Mouse (Mus musculus) left cerebral cortex, postnatal 10 days (tissue): ENCODE measurements around the gene Pknox2. TPM values are rescaled to one million over a fixed set of nuclear protein-coding genes. Genes with fewer than 3 reads are reported as not detected.

Experiments
- DNase-seq, 2 experiments: peaks; one replicate each; pipeline ENCODE4 v3.0.0; 2021 to 2022; ENCODE audit warnings: low spot score in 2 of 2, mixed read lengths in 1 of 2; ENCODE audit errors: extremely low spot score in 1 of 2
- intact Hi-C: fragments of 180-260 bp; cut with DNase I; formaldehyde crosslinking; loops from one replicate; pipeline ENCODE4 v1.15.1; 2025
- total RNA-seq, 2 experiments: library from RNA; stranded (reverse); gene quantifications; 2 replicates each; pipeline ENCODE4 v1.2.3; 2021

Gene Pknox2
- total RNA-seq, 2 experiments from 2014 or later, result 72.9 to 75.7 TPM

DNA sequence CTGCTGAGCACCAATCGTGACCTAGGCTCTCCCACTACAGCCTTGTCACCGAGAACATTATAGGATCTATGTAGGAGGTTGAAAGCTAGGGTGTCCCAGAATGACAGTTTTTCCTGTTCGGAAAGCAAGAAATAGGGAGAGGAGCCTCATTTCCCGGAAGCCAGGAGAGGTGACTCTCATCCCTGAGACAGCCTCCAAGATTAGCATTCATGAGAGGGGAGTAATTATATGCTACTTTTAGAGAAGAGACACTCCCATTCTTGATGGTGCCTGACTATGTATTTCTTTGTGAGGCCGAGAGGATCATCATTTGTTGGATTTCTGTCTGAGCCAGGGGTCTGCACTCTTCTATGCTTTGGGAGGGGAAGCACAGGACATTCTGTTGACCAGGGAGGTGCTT is 265.6 kb downstream of the Pknox2 start:
- intact Hi-C loops, result no loop called here
- DNase-seq, result no peak

GRCm38 (mm10) chr9:36876787-36877186 is 270.4 kb downstream of the Pknox2 start:
- intact Hi-C loops, result no loop called here
- no peak for DNase-seq

GRCm38 (mm10) chr9:36876313-36876712 is 270.9 kb downstream of the Pknox2 start:
- intact Hi-C loops, result no loop called here

DNA sequence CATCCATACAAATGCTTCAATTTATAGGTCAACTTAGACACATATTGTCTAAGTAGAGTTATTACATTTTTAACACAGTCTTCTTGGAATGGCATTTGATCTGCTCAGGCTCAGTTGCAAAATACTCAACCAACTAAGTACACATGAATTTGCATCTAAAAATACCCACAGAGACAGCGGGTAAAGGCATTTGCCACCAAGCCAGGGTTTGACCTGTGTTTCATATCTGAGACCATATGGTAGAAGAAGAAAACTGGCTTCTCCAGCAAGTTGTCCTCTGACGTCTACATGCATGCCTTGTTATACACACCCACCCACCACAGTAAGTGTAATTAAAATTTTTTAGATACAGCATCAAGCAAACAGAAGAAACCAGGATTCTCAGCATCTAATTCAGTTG is 273.4 kb downstream of the Pknox2 start:
- intact Hi-C loops, result no loop called here
- DNase-seq, result no peak

More at GRCm38 (mm10) chr9:36876313-36876712, 270.9 kb downstream of the Pknox2 start:
- DNase-seq, result no peak

DNA sequence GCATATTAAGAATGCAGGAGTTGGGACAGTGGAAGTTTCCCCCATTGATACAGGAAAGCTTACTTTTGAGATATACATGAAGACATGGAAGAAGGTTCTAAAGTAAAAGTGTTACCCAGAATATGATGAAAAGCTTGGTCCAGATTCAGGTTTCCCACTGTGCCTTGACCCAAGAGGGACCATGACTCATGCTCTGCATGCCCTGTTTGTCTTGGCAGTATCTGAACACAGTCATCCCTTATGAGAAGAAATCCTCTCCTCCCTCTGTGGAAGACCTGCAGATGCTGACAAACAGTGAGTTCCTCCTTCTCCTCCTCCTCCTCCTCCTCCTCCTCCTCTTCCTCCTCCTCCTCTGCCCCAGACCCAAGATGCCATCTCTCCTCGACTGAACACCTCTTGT is 276.9 kb downstream of the Pknox2 start:
- DNase-seq, result no peak
- intact Hi-C loops, result no loop called here

DNA sequence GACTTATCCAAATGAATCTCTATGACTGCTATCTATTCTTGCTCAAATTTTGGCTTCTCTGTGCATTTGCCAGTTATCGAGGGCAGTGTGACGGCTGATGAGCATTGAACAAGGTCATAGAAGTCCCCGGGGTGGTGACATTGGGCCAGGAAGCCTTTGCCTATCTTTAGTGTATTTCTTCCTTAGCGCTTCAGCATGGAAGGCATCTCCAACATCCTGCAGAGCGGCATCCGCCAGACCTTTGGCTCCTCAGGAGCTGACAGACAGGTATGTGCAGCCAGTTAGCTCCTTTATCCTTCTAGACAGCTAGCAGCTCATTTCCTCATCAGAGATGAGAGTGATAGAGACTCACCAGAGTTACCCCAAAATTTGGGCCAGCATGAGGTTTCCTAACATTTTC is 278.5 kb downstream of the Pknox2 start:
- no peak for DNase-seq
- intact Hi-C loops, result loop anchor here (5.0 kb wide), 1 partner anchor 76 kb away; no protein-coding TSS in a partner anchor

DNA sequence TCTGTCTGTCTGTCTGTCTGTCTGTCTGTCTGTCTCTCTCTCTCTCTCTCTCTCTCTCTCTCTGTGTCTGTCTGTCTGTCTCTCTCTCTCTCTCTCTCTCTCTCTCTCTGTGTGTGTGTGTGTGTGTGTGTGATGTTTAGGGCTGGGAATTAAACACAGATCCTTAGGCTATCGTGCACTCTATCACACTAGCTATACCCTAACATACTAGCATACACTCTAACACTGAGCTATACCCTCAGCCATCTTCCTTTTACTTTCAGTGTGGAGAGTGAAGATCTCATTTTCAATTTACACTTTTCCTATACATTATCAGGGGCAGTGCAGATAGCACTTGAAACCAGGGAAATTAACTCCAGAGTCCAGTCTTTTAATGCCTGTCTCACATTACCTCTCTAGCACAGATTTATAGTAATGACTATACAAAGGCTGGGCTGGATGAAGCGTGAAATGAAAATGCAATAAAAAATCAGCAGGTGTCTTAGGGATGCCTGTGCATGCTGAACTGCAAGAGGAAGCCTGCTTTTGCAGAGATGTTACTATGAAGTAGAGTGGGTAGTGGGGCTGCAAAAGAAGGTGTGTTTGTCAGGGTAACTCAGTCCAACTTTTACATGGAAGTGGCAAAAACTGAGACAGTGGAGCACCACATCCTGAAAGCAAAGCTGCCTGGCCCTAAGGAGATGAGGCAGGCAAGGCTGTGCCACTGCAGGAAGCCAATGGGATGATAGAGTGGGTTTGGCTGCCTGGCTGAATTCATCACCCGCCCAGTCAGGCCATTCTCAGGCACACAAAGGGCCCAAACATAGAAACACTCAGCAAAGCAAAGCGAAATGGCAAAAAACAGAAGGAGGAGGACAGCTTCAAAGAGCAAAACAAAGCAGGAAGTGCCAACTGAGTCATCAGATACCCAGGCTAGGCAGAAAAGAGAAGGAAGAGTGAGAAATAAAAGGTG is 282.1 kb downstream of the Pknox2 start:
- no peak for DNase-seq
- intact Hi-C loops, result loop anchor here (5.0 kb wide), 1 partner anchor 73 kb away; no protein-coding TSS in a partner anchor

DNA sequence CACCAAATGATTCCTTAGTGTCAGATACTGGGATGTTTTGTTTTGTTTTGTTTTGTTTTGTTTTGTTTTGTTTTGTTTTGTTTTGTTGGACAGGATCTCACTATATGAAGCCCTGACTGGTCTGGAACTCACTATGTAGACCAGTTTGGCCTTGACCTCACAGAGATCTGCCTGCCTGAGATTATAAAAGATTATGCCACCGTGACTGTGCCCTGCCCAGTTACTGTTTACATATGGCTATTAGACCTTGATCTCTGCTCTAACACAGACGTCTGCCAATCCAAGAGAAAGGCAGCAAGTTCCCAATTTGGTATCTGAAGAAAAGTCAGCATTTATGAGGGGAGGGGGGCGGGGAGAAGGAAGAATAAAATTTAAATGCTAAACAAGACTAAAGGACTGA is 283.5 kb downstream of the Pknox2 start:
- no peak for DNase-seq
- intact Hi-C loops, result no loop called here

- intact Hi-C loops, result no loop called here
- no peak for DNase-seq
These were observed 284.6 kb downstream of the Pknox2 start for GRCm38 (mm10) chr9:36862576-36862975.

DNA sequence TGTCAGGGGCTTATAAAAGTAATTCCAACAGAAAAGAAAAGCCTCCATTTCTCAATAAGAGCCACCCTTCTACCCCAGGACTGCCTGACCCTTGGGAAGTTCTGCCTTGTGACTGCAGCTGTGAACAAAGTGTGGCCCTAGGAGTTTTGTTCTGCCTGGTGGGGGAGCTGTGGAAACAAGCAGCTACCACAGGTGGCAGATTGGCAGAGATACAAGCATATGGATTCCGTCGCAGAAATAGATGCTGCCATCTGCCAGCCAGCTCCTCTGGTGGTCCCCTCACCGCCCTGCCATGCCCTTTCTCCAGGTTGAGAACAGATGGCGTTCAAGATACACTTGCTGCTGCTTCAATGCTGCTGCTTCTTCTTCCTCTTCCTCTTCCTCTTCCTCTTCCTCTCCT is 288.5 kb downstream of the Pknox2 start:
- intact Hi-C loops, result loop anchor here (5.0 kb wide), 1 partner anchor 71 kb away; no protein-coding TSS in a partner anchor
- DNase-seq, result peak in 1 of 2 experiments; percentile 30

DNA sequence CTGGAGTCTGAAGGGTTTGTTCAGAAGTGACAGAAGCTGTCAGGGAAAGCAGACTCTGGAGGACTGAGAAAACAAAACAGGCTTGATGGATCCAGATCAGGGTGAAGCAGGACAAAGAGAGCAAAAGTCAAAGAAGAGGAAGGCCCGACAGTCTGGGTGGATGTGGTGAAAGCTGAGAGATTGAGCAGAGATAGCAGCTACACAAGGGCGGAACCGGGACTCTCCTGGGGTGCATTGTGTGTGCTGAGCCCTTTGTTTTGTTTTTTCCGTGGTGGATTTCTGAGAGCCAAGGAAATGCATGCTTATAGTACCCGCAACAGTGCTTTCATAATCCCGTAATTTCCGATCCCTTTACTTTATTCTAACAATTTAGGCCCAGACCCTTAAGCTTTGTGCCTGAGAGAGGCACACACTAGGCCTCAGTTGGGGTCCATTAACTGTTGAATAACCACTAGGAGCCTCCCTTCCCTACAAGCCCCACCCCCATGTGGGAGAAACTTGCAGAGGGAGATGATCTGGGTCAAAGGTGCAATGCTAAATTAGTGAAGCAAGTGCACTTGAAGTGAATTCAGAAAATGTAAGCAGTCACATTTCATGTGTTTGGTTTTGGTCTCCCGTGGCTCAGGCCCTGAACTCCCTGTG is 289.6 kb downstream of the Pknox2 start:
- intact Hi-C loops, result loop anchor here (5.0 kb wide), 1 partner anchor 70 kb away; no protein-coding TSS in a partner anchor
- DNase-seq, result no peak

- intact Hi-C loops, result loop anchor here (5.0 kb wide), 1 partner anchor 69 kb away; no protein-coding TSS in a partner anchor
- no peak for DNase-seq
These were observed 290.9 kb downstream of the Pknox2 start for GRCm38 (mm10) chr9:36856351-36856750.

DNA sequence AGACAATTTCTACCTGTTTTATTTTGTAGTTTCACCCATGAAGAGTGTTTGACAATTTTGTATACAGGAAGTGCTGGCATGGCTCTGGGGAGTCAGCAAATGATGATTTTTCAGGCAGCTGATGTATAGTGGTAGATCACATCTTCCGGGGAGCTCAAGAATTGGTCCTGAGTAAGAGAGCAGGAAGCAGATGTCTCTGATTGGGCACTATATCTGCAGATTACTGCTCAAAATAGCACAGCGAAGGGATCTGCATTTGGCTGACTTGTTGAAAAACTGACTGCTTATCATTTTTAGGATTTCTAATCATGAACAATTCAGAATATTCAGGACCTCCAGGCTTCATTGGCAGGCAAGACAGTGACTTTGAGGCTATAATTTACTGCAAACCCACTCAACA is 295.0 kb downstream of the Pknox2 start:
- no peak for DNase-seq
- intact Hi-C loops, result no loop called here

DNA sequence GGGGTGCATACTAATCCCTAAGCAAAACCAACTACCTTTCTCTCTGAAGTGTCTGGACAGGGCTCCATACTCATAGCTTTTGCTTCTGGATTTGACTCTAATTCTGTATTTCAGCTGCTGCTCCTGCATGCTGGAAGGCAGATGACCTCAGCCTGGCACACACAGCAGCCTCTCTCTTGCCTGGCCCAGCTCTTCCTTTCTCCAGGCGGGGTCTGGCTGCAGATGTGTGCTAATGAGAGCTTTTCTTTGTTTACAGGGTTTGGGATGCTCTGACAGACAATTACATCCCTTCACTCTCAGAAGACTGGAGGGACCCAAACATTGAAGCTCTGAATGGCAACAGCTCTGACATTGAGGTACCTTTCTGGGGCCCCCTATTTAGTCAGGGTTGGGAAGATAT is 297.1 kb downstream of the Pknox2 start:
- peak in 1 of 2 experiments; percentile 48 for DNase-seq
- intact Hi-C loops, result no loop called here

GRCm38 (mm10) chr9:36848661-36849060 is 298.5 kb downstream of the Pknox2 start:
- DNase-seq, result no peak
- intact Hi-C loops, result no loop called here

GRCm38 (mm10) chr9:36846346-36846745 is 300.9 kb downstream of the Pknox2 start:
- no peak for DNase-seq
- intact Hi-C loops, result no loop called here
